Comparison of ENCODE assay signal across 10 mouse cellular contexts in the genomic region with DNA sequence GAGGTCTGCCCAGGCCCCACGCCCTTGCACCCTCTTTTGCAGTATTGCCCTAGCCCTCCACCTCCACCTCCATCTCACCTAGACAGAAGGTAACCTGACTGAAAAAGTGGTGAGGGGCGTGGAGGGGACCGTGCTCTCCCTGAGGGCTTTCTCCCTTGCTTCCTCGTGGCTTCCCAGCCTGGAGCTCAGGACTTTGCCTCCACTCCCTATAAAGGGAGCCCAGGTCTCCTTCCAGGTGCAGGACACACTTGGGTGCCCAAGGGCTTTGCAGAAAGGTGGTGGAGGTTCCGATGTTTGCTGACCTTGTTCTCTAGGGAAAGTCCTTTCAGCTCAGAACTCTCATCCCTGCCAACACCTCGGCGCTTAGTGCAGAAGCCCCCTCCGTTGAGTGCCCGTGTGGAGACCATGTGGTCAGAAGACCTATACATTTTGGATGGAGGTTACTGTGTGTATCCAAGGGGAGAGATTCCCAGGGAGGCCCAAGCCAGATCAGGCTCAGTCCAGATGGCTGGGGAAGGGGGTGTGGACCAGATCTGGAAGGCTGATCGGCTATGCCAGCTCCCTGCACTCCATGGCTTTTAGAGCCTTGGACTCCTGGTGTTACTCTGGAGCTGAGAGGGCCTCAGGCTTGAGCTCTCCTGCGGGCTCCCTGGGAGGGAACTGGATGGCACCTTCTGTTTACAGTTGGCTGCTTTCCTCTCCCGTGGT. TPM values are rescaled to one million over a fixed set of nuclear protein-coding genes. Genes with fewer than 3 reads are reported as not detected.
DNase-seq lines count a peak whose midpoint lies in the region; ATAC-seq and TF ChIP-seq lines count a peak whose summit lies in the region.
"Had no signal": no experiment of that assay in that cellular context is flagged by ENCODE, and none has a peak within 500 bp of the region (broad histone marks: within the 10 kb centered on the region; RNA-seq: fewer than 3 reads in every experiment).

No protein-coding gene starts in this region.

- peaks cover 95% of the 10 kb centered on the region for H3K4me1 ChIP-seq in intestine, embryonic 15.5 days (replicated peaks)
- peaks cover 87% of the 10 kb centered on the region for H3K4me1 ChIP-seq in midbrain, embryonic 12.5 days

- H3K4me3 ChIP-seq in left cerebral cortex, adult 2 months, result peak overlapping the region; percentile 59
- peak overlapping the region; percentile 57 for H3K4me3 ChIP-seq in intestine, embryonic 15.5 days (replicated peaks)
- H3K4me3 ChIP-seq in midbrain, embryonic 12.5 days, result peak overlapping the region; percentile 58

- no peak for ATAC-seq in intestine, embryonic 15.5 days
- no peak for ATAC-seq in midbrain, embryonic 12.5 days (ENCODE audit: low FRiP score, low read depth)
- ATAC-seq in monocyte, adult 5-6 weeks (replicated peaks; ENCODE audit: insufficient number of reproducible peaks, low FRiP score, low TSS enrichment, poor library complexity, severe bottlenecking), result no peak
- ATAC-seq: Patski had no signal

- WGBS in intestine, embryonic 15.5 days, result 10% methylated on average over 12 of the region's 12 CpGs
- WGBS in midbrain, embryonic 12.5 days, result 8% methylated on average over 12 of the region's 12 CpGs

- H3K27ac ChIP-seq in left cerebral cortex, adult 2 months, result peak overlapping the region; percentile 63
- peak overlapping the region; percentile 10; the same call in 1 of the 2 replicates for H3K27ac ChIP-seq in intestine, embryonic 15.5 days
- H3K27ac ChIP-seq in midbrain, embryonic 12.5 days (replicated peaks), result no peak overlapping the region

- DNase-seq in left cerebral cortex, adult 2 months (ENCODE audit: extremely low spot score in 1 of 2, low spot score in 2 of 2), result no peak
- DNase-seq in left cerebral cortex, postnatal 14 days (ENCODE audit: low spot score in 2 of 2), result no peak
- DNase-seq in cerebellum, postnatal 36 days, result peak; percentile 61 to 62
- DNase-seq in urinary bladder, postnatal 4 days (ENCODE audit: low spot score in 2 of 2), result no peak
- no peak for DNase-seq in gastrocnemius, postnatal 4 days (ENCODE audit: low spot score in 2 of 2)

- H3K9me3 ChIP-seq in intestine, embryonic 15.5 days, result no peaks in the 10 kb centered on the region
- no peaks in the 10 kb centered on the region for H3K9me3 ChIP-seq in midbrain, embryonic 12.5 days

- H3K27me3 ChIP-seq in intestine, embryonic 15.5 days (replicated peaks), result no peaks in the 10 kb centered on the region
- peaks cover 10% of the 10 kb centered on the region; the same call in 1 of the 2 replicates for H3K27me3 ChIP-seq in midbrain, embryonic 12.5 days
- H3K27me3 ChIP-seq: Patski had no signal

- H3K4me2 ChIP-seq in intestine, embryonic 15.5 days (replicated peaks), result peak overlapping the region; percentile 59
- peak overlapping the region; percentile 78 for H3K4me2 ChIP-seq in midbrain, embryonic 12.5 days (replicated peaks)

- intact Hi-C loops in left cerebral cortex, adult 2 months (cut with DNase I), result loop anchor here (5.0 kb wide), 1 partner anchor 194 kb away; no protein-coding TSS in a partner anchor
- intact Hi-C loops in left cerebral cortex, postnatal 14 days (cut with DNase I), result no loop called here

- TF ChIP-seq CTCF in left cerebral cortex, adult 2 months (IDR thresholded peaks at IDR 0.05), result no peak

- H3K9ac ChIP-seq in intestine, embryonic 15.5 days, result peak overlapping the region; percentile 78
- peak overlapping the region; percentile 76 for H3K9ac ChIP-seq in midbrain, embryonic 12.5 days (replicated peaks)

- no peaks in the 10 kb centered on the region for H3K36me3 ChIP-seq in intestine, embryonic 15.5 days
- H3K36me3 ChIP-seq in midbrain, embryonic 12.5 days, result no peaks in the 10 kb centered on the region

RNA-seq across cellular contexts. Expression of a gene that starts 0.7 kb away (rescaled TPM):
- total RNA-seq in left cerebral cortex, adult 2 months (2021), result 10 to 100 TPM; 14.0 to 18.7 TPM
- 10 to 100 TPM; 14.6 to 15.1 TPM for total RNA-seq in left cerebral cortex, postnatal 14 days (2021)
- 30.7 and 31.5 TPM in 2 replicates for polyA plus RNA-seq in intestine, embryonic 15.5 days (2015; fragmentation: Nextera tagmentation; extraction: Ambion mirVana)
- polyA plus RNA-seq in midbrain, embryonic 12.5 days (2016; fragmentation: Nextera tagmentation; extraction: Ambion mirVana), result 15.5 and 17.3 TPM in 2 replicates
- 61.0 to 76.9 TPM (median 62.9 TPM) in 3 replicates for total RNA-seq in monocyte, adult 5-6 weeks (2017)
- total RNA-seq in gastrocnemius, postnatal 4 days (2021), result 10 to 100 TPM; 44.6 to 45.9 TPM

RNA-seq across cellular contexts. Expression of a gene that starts 20.7 kb away (rescaled TPM):
- total RNA-seq in left cerebral cortex, adult 2 months (2021), result under 1 TPM; 0.35 to 0.36 TPM
- total RNA-seq in left cerebral cortex, postnatal 14 days (2021), result under 1 TPM; 0.47 to 0.57 TPM
- polyA plus RNA-seq in intestine, embryonic 15.5 days (2015; fragmentation: Nextera tagmentation; extraction: Ambion mirVana), result 24.0 and 26.7 TPM in 2 replicates
- 28.3 and 29.0 TPM in 2 replicates for polyA plus RNA-seq in midbrain, embryonic 12.5 days (2016; fragmentation: Nextera tagmentation; extraction: Ambion mirVana)
- 0.67 to 1.7 TPM (median 0.75 TPM) in 3 replicates for total RNA-seq in monocyte, adult 5-6 weeks (2017)
- 1 to 10 TPM; 6.8 to 7.5 TPM for total RNA-seq in gastrocnemius, postnatal 4 days (2021)

RNA-seq across cellular contexts. Expression of a gene that starts 54.5 kb away (rescaled TPM):
- 1 to 10 TPM; 1.4 to 3.2 TPM for total RNA-seq in left cerebral cortex, adult 2 months (2021)
- total RNA-seq in left cerebral cortex, postnatal 14 days (2021), result 1 to 10 TPM; 2.8 to 3.1 TPM
- 0.20 and 0.35 TPM in 2 replicates for polyA plus RNA-seq in intestine, embryonic 15.5 days (2015; fragmentation: Nextera tagmentation; extraction: Ambion mirVana)
- 0.67 and 0.80 TPM in 2 replicates for polyA plus RNA-seq in midbrain, embryonic 12.5 days (2016; fragmentation: Nextera tagmentation; extraction: Ambion mirVana)
- total RNA-seq in monocyte, adult 5-6 weeks (2017), result not detected in 3 replicates
- under 1 TPM in 1 of 2 experiments, not detected in 1; 0.69 TPM for total RNA-seq in gastrocnemius, postnatal 4 days (2021)
- total RNA-seq: hematopoietic stem cell, adult 5-6 weeks had no signal

Comparison
In these comparisons a context has a peak if more than half of its experiments do, and no peak if none do; other contexts are left out.
1. DNase-seq: peak in cerebellum, postnatal 36 days (2 of 2); none in left cerebral cortex, adult 2 months (0 of 2), left cerebral cortex, postnatal 14 days (0 of 2), urinary bladder, postnatal 4 days (0 of 2) and gastrocnemius, postnatal 4 days (0 of 2).
2. Peak in every context shown above with its lines, with median percentiles within 50 percentile points of each other: H3K4me3 ChIP-seq.